Mouse (Mus musculus): ENCODE measurements around the gene Aarsd1. TPM values are rescaled to one million over a fixed set of nuclear protein-coding genes. Genes with fewer than 3 reads are reported as not detected.

The Aarsd1 gene
- polyA plus RNA-seq, 1 experiment from 2014 or later, result 65.6 TPM

- H3K4me2 ChIP-seq (replicated peaks), result no peak overlapping the region
- no peaks in the 10 kb centered on the region for H3K36me3 ChIP-seq
- no peaks in the 10 kb centered on the region for H3K9me3 ChIP-seq (replicated peaks)
- no peak overlapping the region for H3K4me3 ChIP-seq (replicated peaks)
- no peaks in the 10 kb centered on the region for H3K4me1 ChIP-seq
- no peak overlapping the region for H3K9ac ChIP-seq
- ATAC-seq (ENCODE audit: insufficient number of reproducible peaks, low FRiP score, low TSS enrichment, low read depth), result no peak
- H3K27me3 ChIP-seq, result no peaks in the 10 kb centered on the region
- 60% methylated on average over 7 of the region's 7 CpGs for WGBS
- H3K27ac ChIP-seq (replicated peaks), result no peak overlapping the region
Observed at GRCm38 (mm10) chr11:101374421-101374938, 42.9 kb downstream of the Aarsd1 start.

GRCm38 (mm10) chr11:101370141-101370540 lies 47.3 kb downstream of the Aarsd1 start:
- ATAC-seq (ENCODE audit: insufficient number of reproducible peaks, low FRiP score, low TSS enrichment, low read depth), result no peak

GRCm38 (mm10) chr11:101367326-101367935 lies 50.0 kb downstream of the Aarsd1 start, which contains the start of gene G6pc:
G6pc (plus strand) TSS chr11:101367561.
- Histone ChIP-seq H3K27me3 (no peaks in the 10 kb centered on the region), H3K27ac (replicated peaks) (no peak within 1 kb of the TSS)
- 85% methylated on average over 8 of the region's 8 CpGs for WGBS

More at GRCm38 (mm10) chr11:101370141-101370540, 47.3 kb downstream of the Aarsd1 start:
- H3K4me2 ChIP-seq (replicated peaks), result no peak overlapping the region
- H3K9ac ChIP-seq, result no peak overlapping the region
- H3K36me3 ChIP-seq, result no peaks in the 10 kb centered on the region
- no peaks in the 10 kb centered on the region for H3K27me3 ChIP-seq
- WGBS, result 73% methylated on average over 5 of the region's 5 CpGs
- H3K27ac ChIP-seq (replicated peaks), result no peak overlapping the region
- no peaks in the 10 kb centered on the region for H3K9me3 ChIP-seq (replicated peaks)
- no peaks in the 10 kb centered on the region for H3K4me1 ChIP-seq
- no peak overlapping the region for H3K4me3 ChIP-seq (replicated peaks)

GRCm38 (mm10) chr11:101364531-101364931 lies 52.9 kb downstream of the Aarsd1 start:
- H3K9ac ChIP-seq, result no peak overlapping the region
- no peak overlapping the region for H3K4me2 ChIP-seq (replicated peaks)
- H3K4me1 ChIP-seq, result no peaks in the 10 kb centered on the region
- H3K27ac ChIP-seq (replicated peaks), result no peak overlapping the region
- no peaks in the 10 kb centered on the region for H3K9me3 ChIP-seq (replicated peaks)
- no peaks in the 10 kb centered on the region for H3K36me3 ChIP-seq
- ATAC-seq (ENCODE audit: insufficient number of reproducible peaks, low FRiP score, low TSS enrichment, low read depth), result no peak
- no peaks in the 10 kb centered on the region for H3K27me3 ChIP-seq
- 83% methylated on average over 5 of the region's 5 CpGs for WGBS
- H3K4me3 ChIP-seq (replicated peaks), result no peak overlapping the region

More at GRCm38 (mm10) chr11:101367326-101367935, 50.0 kb downstream of the Aarsd1 start, which contains the start of gene G6pc:
- Histone ChIP-seq H3K9ac (no peak within 1 kb of the TSS), H3K4me3 (replicated peaks) (no peak within 1 kb of the TSS), H3K4me1 (no peaks in the 10 kb centered on the region), H3K36me3 (no peaks in the 10 kb centered on the region), H3K9me3 (replicated peaks) (no peaks in the 10 kb centered on the region), H3K4me2 (replicated peaks) (no peak within 1 kb of the TSS)
- no peak for ATAC-seq (ENCODE audit: insufficient number of reproducible peaks, low FRiP score, low TSS enrichment, low read depth)

GRCm38 (mm10) chr11:101360651-101361113 lies 56.7 kb downstream of the Aarsd1 start:
- Histone ChIP-seq H3K4me3 (replicated peaks) (no peak overlapping the region), H3K27me3 (no peaks in the 10 kb centered on the region), H3K27ac (replicated peaks) (no peak overlapping the region; the same call in 1 of the 2 replicates), H3K4me2 (replicated peaks) (no peak overlapping the region), H3K9ac (no peak overlapping the region), H3K4me1 (no peaks in the 10 kb centered on the region), H3K9me3 (replicated peaks) (no peaks in the 10 kb centered on the region), H3K36me3 (no peaks in the 10 kb centered on the region)
- WGBS, result 44% methylated on average over 3 of the region's 3 CpGs
- ATAC-seq (ENCODE audit: insufficient number of reproducible peaks, low FRiP score, low TSS enrichment, low read depth), result no peak

- no peak overlapping the region for H3K4me2 ChIP-seq (replicated peaks)
- H3K27ac ChIP-seq (replicated peaks), result no peak overlapping the region; the same call in 1 of the 2 replicates
- no peak for ATAC-seq (ENCODE audit: insufficient number of reproducible peaks, low FRiP score, low TSS enrichment, low read depth)
- H3K27me3 ChIP-seq, result no peaks in the 10 kb centered on the region
- no peaks in the 10 kb centered on the region for H3K9me3 ChIP-seq (replicated peaks)
- no peak overlapping the region for H3K9ac ChIP-seq
- H3K4me1 ChIP-seq, result no peaks in the 10 kb centered on the region
- H3K4me3 ChIP-seq (replicated peaks), result no peak overlapping the region
- WGBS, result 64% methylated on average over 9 of the region's 9 CpGs
- H3K36me3 ChIP-seq, result no peaks in the 10 kb centered on the region
Observed at GRCm38 (mm10) chr11:101359776-101360175, 57.6 kb downstream of the Aarsd1 start.

- ATAC-seq (ENCODE audit: insufficient number of reproducible peaks, low FRiP score, low TSS enrichment, low read depth), result no peak
- Histone ChIP-seq H3K4me1 (no peaks in the 10 kb centered on the region), H3K9me3 (replicated peaks) (no peaks in the 10 kb centered on the region), H3K27me3 (no peaks in the 10 kb centered on the region), H3K9ac (no peak overlapping the region), H3K4me2 (replicated peaks) (no peak overlapping the region), H3K36me3 (no peaks in the 10 kb centered on the region), H3K4me3 (replicated peaks) (no peak overlapping the region), H3K27ac (replicated peaks) (no peak overlapping the region)
- 76% methylated on average over 3 of the region's 3 CpGs for WGBS
Observed at GRCm38 (mm10) chr11:101357505-101358182, 59.8 kb downstream of the Aarsd1 start.

Small RNA genes within 50 kb of the gene (microRNA-seq; reads per million reads assigned to microRNA genes)
- gene Mir6929 (ENCODE audit: borderline number of aligned reads), result not detected

Other genes starting within 250 kb of the Aarsd1 start
- 2.0 and 2.2 TPM in 2 replicates for gene Cntnap1, start 247.1 kb downstream of the Aarsd1 start, polyA plus RNA-seq (2015; fragmentation: Nextera tagmentation; extraction: Ambion mirVana)
- 27.2 and 28.7 TPM in 2 replicates for gene Plekhh3, start 246.3 kb downstream of the Aarsd1 start, polyA plus RNA-seq (2015; fragmentation: Nextera tagmentation; extraction: Ambion mirVana)
- gene Ccr10, start 242.2 kb downstream of the Aarsd1 start, polyA plus RNA-seq (2015; fragmentation: Nextera tagmentation; extraction: Ambion mirVana), result 0.24 and 0.50 TPM in 2 replicates
- gene Ezh1, start 191.2 kb downstream of the Aarsd1 start, polyA plus RNA-seq (2015; fragmentation: Nextera tagmentation; extraction: Ambion mirVana), result 16.5 and 18.7 TPM in 2 replicates
- gene Ramp2, start 171.6 kb downstream of the Aarsd1 start, polyA plus RNA-seq (2015; fragmentation: Nextera tagmentation; extraction: Ambion mirVana), result 138 and 139 TPM in 2 replicates
- gene Vps25, start 163.9 kb downstream of the Aarsd1 start, polyA plus RNA-seq (2015; fragmentation: Nextera tagmentation; extraction: Ambion mirVana), result 122 and 133 TPM in 2 replicates
- gene Wnk4, start 157.0 kb downstream of the Aarsd1 start, polyA plus RNA-seq (2015; fragmentation: Nextera tagmentation; extraction: Ambion mirVana), result 12.5 and 14.3 TPM in 2 replicates
- 1.1 and 1.9 TPM in 2 replicates for gene Cntd1, start 138.6 kb downstream of the Aarsd1 start, polyA plus RNA-seq (2015; fragmentation: Nextera tagmentation; extraction: Ambion mirVana)
- 160 and 165 TPM in 2 replicates for gene Coa3, start 138.5 kb downstream of the Aarsd1 start, polyA plus RNA-seq (2015; fragmentation: Nextera tagmentation; extraction: Ambion mirVana)
- 141 and 143 TPM in 2 replicates for gene Becn1, start 115.3 kb downstream of the Aarsd1 start, polyA plus RNA-seq (2015; fragmentation: Nextera tagmentation; extraction: Ambion mirVana)
- 124 and 126 TPM in 2 replicates for gene Psme3, start 101.4 kb downstream of the Aarsd1 start, polyA plus RNA-seq (2015; fragmentation: Nextera tagmentation; extraction: Ambion mirVana)
- gene Aoc2, start 92.6 kb downstream of the Aarsd1 start, polyA plus RNA-seq (2015; fragmentation: Nextera tagmentation; extraction: Ambion mirVana), result 1.1 and 1.6 TPM in 2 replicates
- gene Aoc3, start 87.0 kb downstream of the Aarsd1 start, polyA plus RNA-seq (2015; fragmentation: Nextera tagmentation; extraction: Ambion mirVana), result 0.77 and 0.94 TPM in 2 replicates
- not detected in 2 replicates for gene G6pc, start 50.1 kb downstream of the Aarsd1 start, polyA plus RNA-seq (2015; fragmentation: Nextera tagmentation; extraction: Ambion mirVana)
- gene Gm27029, start 7.2 kb upstream of the Aarsd1 start, polyA plus RNA-seq (2015; fragmentation: Nextera tagmentation; extraction: Ambion mirVana), result 9.7 and 11.4 TPM in 2 replicates
- gene Rundc1, start 7.5 kb upstream of the Aarsd1 start, polyA plus RNA-seq (2015; fragmentation: Nextera tagmentation; extraction: Ambion mirVana), result 21.6 and 23.4 TPM in 2 replicates
- gene Ptges3l, start 7.7 kb upstream of the Aarsd1 start, polyA plus RNA-seq (2015; fragmentation: Nextera tagmentation; extraction: Ambion mirVana), result 19.8 and 22.1 TPM in 2 replicates
- 306 and 328 TPM in 2 replicates for gene Rpl27, start 24.7 kb upstream of the Aarsd1 start, polyA plus RNA-seq (2015; fragmentation: Nextera tagmentation; extraction: Ambion mirVana)
- gene Ifi35, start 30.8 kb upstream of the Aarsd1 start, polyA plus RNA-seq (2015; fragmentation: Nextera tagmentation; extraction: Ambion mirVana), result 17.8 and 21.6 TPM in 2 replicates
- 12.1 and 13.5 TPM in 2 replicates for gene Rnd2, start 47.4 kb upstream of the Aarsd1 start, polyA plus RNA-seq (2015; fragmentation: Nextera tagmentation; extraction: Ambion mirVana)
- 59.3 and 61.8 TPM in 2 replicates for gene Vat1, start 48.6 kb upstream of the Aarsd1 start, polyA plus RNA-seq (2015; fragmentation: Nextera tagmentation; extraction: Ambion mirVana)
- gene Brca1, start 134.3 kb upstream of the Aarsd1 start, polyA plus RNA-seq (2015; fragmentation: Nextera tagmentation; extraction: Ambion mirVana), result 8.1 and 8.8 TPM in 2 replicates
- gene Nbr1, start 134.5 kb upstream of the Aarsd1 start, polyA plus RNA-seq (2015; fragmentation: Nextera tagmentation; extraction: Ambion mirVana), result 72.9 and 73.6 TPM in 2 replicates
- 7.5 and 9.6 TPM in 2 replicates for gene Tmem106a, start 164.6 kb upstream of the Aarsd1 start, polyA plus RNA-seq (2015; fragmentation: Nextera tagmentation; extraction: Ambion mirVana)
- not detected in 2 replicates for gene Gm11634, start 181.6 kb upstream of the Aarsd1 start, polyA plus RNA-seq (2015; fragmentation: Nextera tagmentation; extraction: Ambion mirVana)
- gene Rdm1, start 209.6 kb upstream of the Aarsd1 start, polyA plus RNA-seq (2015; fragmentation: Nextera tagmentation; extraction: Ambion mirVana), result 51.1 and 54.6 TPM in 2 replicates
- gene Arl4d, start 247.9 kb upstream of the Aarsd1 start, polyA plus RNA-seq (2015; fragmentation: Nextera tagmentation; extraction: Ambion mirVana), result 6.0 and 6.9 TPM in 2 replicates

Data from embryonic facial prominence, embryonic 15.5 days (tissue).